Mouse (Mus musculus) urinary bladder, adult 18-20 months (tissue): ENCODE measurements around the gene Ankrd34a.

Source experiments
- DNase-seq, 2 experiments: peaks; one replicate each; pipeline ENCODE4 v3.0.0; 2022; ENCODE audit warnings: low spot score in 2 of 2, mixed read lengths in 2 of 2

The Ankrd34a gene

GRCm38 (mm10) chr3:96606618-96607017, 10.2 kb downstream of the Ankrd34a start:
- DNase-seq, result no peak

DNA sequence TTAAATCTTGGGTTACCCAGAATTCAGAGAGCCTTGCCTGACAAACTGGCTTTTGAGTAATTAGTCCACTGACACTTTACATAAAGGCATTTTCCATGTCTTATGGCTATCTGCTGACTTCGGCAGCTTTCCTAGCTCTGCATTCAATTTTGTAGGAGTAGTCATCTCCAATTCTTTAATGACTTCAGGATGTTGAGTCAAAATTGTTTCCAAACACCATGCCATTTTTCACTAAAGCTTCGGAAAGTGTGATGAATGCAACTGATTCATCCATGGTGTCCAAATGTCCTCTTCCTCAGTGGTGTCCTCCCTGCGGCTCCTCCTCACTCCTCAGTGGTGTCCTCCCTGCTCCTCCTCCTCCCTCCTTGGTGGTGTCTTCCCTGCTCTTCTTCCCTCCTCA, 21.5 kb downstream of the Ankrd34a start:
- no peak for DNase-seq

DNA sequence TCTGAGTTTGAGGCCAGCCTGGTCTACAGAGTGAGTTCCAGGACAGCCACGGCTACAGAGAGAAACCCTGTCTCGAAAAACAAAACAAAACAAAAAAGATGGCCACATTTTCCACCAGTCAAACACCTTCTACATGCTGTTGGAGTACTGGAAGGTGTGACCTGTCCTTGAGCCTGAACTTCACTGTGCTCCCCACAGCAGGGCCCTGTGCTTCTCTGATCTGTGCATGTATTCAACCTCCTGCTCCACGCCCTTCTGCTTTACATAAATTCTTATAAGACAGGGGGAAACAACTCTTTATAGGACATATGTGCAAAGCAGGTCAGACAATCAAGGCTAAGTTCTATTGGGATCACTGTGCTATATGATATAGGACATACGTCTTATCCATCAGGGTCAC, 26.8 kb downstream of the Ankrd34a start:
- DNase-seq, result no peak

- DNase-seq, result peak; percentile 94 to 95
Observed at GRCm38 (mm10) chr3:96629729-96630600, 33.5 kb downstream of the Ankrd34a start, which contains the start of gene Rbm8a. Rbm8a (plus strand) TSS chr3:96629933.

- DNase-seq, result no peak
Observed at GRCm38 (mm10) chr3:96632058-96632457, 35.6 kb downstream of the Ankrd34a start.

GRCm38 (mm10) chr3:96634015-96634414, 37.6 kb downstream of the Ankrd34a start:
- no peak for DNase-seq

DNA sequence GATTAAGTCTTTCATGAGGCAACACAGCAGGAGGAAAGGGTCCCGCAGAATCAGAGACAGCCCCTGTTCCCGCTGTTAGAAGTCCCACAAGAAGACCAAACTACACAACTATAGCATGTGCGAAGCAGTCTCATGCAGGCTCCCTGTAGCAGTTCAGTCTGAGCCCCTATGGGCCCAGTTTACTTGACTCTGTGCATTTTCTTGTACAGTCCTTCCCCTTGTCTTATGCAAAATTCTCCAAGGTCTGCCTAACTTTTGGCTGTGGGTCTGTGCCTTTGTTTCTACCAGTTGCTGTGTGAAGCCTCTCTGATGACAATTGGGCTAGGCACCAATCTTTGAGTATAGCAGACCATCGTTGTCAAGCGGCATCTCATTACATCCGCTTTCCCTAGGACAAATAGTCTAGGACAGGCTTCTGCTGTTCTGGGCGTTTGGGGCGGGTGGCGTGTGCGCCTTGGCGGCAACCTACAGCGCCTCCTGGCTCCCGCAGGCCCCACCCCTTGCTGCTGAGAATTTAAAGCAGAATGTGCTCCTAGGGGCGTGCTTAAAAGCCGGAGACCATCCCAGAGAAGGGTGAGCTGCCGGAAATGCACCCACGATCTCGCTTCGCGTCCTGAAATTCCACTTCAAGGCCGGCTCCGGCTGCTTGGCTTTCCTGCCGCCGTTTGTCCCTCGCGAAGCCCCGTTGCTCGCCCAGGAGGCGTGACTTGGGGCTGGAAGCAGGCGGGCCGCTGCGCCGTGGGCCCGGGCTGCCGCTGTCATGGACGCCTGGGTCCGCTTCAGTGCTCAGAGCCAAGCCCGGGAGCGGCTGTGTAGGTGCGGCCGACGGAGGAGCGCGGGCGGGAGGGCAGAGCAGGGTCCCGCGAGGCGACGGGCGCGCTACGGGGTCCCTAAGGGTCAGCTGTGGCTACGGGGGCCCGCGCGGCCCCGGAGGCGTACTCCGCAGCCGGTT, 38.8 kb downstream of the Ankrd34a start, which contains the start of the genes Pex11b and Gm42957:
Gene Pex11b (plus strand): TSS at position 449 of the 952 bp plus-strand sequence.
Gene Gm42957 (plus strand): TSS at position 547 of the 952 bp plus-strand sequence.
- DNase-seq, result peak; percentile 85 to 93

DNA sequence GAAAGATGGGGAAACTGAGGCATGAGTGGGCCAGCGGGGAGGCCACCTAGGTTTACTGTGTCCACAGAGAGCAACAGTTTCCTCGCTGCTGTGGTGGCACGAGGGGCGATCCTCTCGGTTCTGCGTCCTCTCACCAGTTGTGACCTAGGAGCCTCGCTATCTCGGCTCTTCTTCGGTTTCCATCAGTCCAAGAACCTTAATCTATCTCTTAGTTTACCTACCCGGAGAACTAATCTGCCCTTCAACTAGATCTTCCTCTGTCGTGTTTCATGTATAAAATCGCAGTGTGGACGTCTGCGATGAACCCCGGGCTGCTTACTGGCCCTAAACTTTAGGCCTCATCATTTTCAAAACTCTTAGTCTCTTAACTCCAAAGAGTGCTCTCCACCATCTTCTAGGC, 39.5 kb downstream of the Ankrd34a start:
- no peak for DNase-seq

GRCm38 (mm10) chr3:96636448-96636847, 40.0 kb downstream of the Ankrd34a start:
- DNase-seq, result no peak

GRCm38 (mm10) chr3:96639219-96639618, 42.8 kb downstream of the Ankrd34a start:
- peak; percentile 37 to 42 for DNase-seq

DNA sequence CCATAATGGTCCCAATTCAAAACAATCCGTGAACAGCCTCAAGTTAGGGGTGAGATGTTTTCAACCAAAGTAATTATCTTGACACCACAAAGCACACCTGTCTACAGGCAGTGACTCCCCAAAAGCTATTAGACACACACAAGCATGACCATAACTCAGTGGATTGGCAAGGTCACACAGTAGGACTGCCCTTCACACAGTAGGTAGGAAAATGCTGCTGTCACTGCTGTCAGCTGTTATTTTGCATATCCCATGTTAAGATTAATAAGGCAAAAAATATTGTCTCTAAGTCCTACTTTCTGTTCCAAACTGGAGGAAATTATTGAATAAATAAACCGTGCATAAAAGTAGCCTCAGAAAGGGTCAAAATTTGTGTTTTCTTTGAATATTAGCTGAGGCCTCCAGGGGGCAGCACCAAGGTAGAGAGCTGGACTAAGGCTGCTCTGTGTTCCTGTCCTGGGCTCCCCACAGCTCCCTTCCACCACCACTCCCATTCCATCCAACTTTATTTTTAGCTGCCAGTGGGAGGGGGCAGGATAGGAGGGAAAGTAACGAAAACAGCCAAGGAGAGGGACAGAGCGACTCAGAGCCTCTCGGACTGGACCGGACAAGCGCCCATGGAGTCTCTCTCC, 48.7 kb downstream of the Ankrd34a start, which contains the start of gene Itga10:
Gene Itga10 (plus strand): TSS at position 567 of the 632 bp plus-strand sequence.
- DNase-seq, result no peak

DNA sequence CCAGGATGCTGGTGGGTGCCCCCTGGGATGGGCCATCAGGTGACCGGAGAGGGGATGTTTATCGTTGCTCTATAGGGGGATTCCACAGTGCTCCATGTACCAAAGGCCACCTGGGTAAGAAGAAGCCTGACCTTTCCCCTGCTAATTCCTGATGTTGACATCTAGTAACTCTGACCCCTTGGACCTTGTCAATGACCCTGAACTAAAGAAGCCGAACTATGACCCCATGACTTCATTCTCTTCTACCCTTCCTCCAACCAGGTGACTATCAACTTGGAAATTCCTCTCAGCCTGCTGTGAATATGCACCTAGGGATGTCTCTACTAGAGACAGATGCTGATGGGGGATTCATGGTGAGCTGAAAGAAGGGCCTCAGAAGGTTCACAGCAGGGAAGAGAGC, 50.9 kb downstream of the Ankrd34a start:
- DNase-seq, result no peak
